Mouse (Mus musculus) bone marrow macrophage, adult 2 months (primary cell): ENCODE results near the gene Ccdc184.

ENCODE experiments used
- CTCF ChIP-seq: IDR thresholded peaks from 2 replicates; pipeline ENCODE4 v1.5.1; 2012; ENCODE audit warnings: low read depth, mild to moderate bottlenecking, low read length, moderate library complexity
- POLR2A ChIP-seq: IDR thresholded peaks from 2 replicates; pipeline ENCODE4 v1.6.1; 2012; ENCODE audit warnings: mild to moderate bottlenecking, low read depth, low read length, borderline replicate concordance

GRCm38 (mm10) chr15:98136871-98137270 is 30.1 kb upstream of the Ccdc184 start:
- no peak for TF ChIP-seq POLR2A
- TF ChIP-seq CTCF, result no peak
